Mouse (Mus musculus) frontal cortex, adult 2 months (tissue): Measurements from ENCODE around the gene Gm10521. TPM values are rescaled to one million over a fixed set of nuclear protein-coding genes. Genes with fewer than 3 reads are reported as not detected.
"Not testable (repeated sequence)": the region's sequence is repeated elsewhere in the genome, so short reads cannot be mapped to it uniquely, and the experiment has no call there.

Experiments used
- DNase-seq, 2 experiments: peaks; one replicate each; pipeline ENCODE4 v3.0.0; 2022; ENCODE audit warnings: low spot score in 1 of 2; ENCODE audit errors: extremely low spot score in 1 of 2
- polyA plus RNA-seq: library from polyadenylated mRNA; depleted of rRNA; stranded (reverse); fragments of >200 nt; gene quantifications from 2 replicates; pipeline ENCODE4 v1.2.3, GENCODE M21; 2012; rRNA removed

Gene Gm10521
- 0.12 and 0.17 TPM in 2 replicates for polyA plus RNA-seq

- DNase-seq: not testable (repeated sequence)
Observed at GRCm38 (mm10) chr1:171895364-171895763, at the start of gene Gm10521. TSS of gene Gm10521 (plus strand) at chr1:171895664.

GRCm38 (mm10) chr1:171848201-171848600, 47.3 kb upstream of the Gm10521 start:
- no peak for DNase-seq

- no peak for DNase-seq
Observed at GRCm38 (mm10) chr1:171848757-171849156, 46.7 kb upstream of the Gm10521 start.

GRCm38 (mm10) chr1:171849454-171849853, 46.0 kb upstream of the Gm10521 start:
- DNase-seq: peak in 1 of 2 experiments; percentile 41

GRCm38 (mm10) chr1:171865467-171865866, 30.0 kb upstream of the Gm10521 start:
- no peak for DNase-seq

GRCm38 (mm10) chr1:171886989-171887388, 8.5 kb upstream of the Gm10521 start:
- DNase-seq: peak; percentile 30 to 65

GRCm38 (mm10) chr1:171904011-171904410, 8.5 kb downstream of the Gm10521 start:
- no peak for DNase-seq

GRCm38 (mm10) chr1:171915638-171916458, 20.4 kb downstream of the Gm10521 start:
- no peak for DNase-seq

GRCm38 (mm10) chr1:171917305-171918039, 22.0 kb downstream of the Gm10521 start, which contains the start of gene Slamf6:
TSS of gene Slamf6 (plus strand) at chr1:171917515.
- DNase-seq: no peak

- no peak for DNase-seq
Observed at GRCm38 (mm10) chr1:171918136-171918920, 22.9 kb downstream of the Gm10521 start.

- DNase-seq: no peak
Observed at GRCm38 (mm10) chr1:171919193-171919592, 23.7 kb downstream of the Gm10521 start.

- DNase-seq: no peak
Observed at GRCm38 (mm10) chr1:171919901-171920510, 24.5 kb downstream of the Gm10521 start.

- DNase-seq: no peak
Observed at GRCm38 (mm10) chr1:171920989-171921621, 25.6 kb downstream of the Gm10521 start.

- DNase-seq: no peak
Observed at GRCm38 (mm10) chr1:171921641-171922040, 26.2 kb downstream of the Gm10521 start.

GRCm38 (mm10) chr1:171922844-171923243, 27.4 kb downstream of the Gm10521 start:
- no peak for DNase-seq

GRCm38 (mm10) chr1:171924900-171925299, 29.4 kb downstream of the Gm10521 start:
- DNase-seq: no peak

- DNase-seq: no peak
Observed at GRCm38 (mm10) chr1:171933851-171934250, 38.4 kb downstream of the Gm10521 start.

GRCm38 (mm10) chr1:171938952-171939948, 43.8 kb downstream of the Gm10521 start:
- DNase-seq: peak in 1 of 2 experiments; percentile 36

- no peak for DNase-seq
Observed at GRCm38 (mm10) chr1:171940626-171941025, 45.2 kb downstream of the Gm10521 start.
